Mouse (Mus musculus): ENCODE measurements around the gene Tnp2. TPM values are rescaled to one million over a fixed set of nuclear protein-coding genes. Genes with fewer than 3 reads are reported as not detected.
A peak's percentile ranks its signal among the peaks of the same experiment; 100 is the strongest.
"Not testable (repeated sequence)": the region's sequence is repeated elsewhere in the genome, so short reads cannot be mapped to it uniquely, and the experiment has no call there.

Gene Tnp2
- polyA plus RNA-seq, 1 experiment = not detected

DNA sequence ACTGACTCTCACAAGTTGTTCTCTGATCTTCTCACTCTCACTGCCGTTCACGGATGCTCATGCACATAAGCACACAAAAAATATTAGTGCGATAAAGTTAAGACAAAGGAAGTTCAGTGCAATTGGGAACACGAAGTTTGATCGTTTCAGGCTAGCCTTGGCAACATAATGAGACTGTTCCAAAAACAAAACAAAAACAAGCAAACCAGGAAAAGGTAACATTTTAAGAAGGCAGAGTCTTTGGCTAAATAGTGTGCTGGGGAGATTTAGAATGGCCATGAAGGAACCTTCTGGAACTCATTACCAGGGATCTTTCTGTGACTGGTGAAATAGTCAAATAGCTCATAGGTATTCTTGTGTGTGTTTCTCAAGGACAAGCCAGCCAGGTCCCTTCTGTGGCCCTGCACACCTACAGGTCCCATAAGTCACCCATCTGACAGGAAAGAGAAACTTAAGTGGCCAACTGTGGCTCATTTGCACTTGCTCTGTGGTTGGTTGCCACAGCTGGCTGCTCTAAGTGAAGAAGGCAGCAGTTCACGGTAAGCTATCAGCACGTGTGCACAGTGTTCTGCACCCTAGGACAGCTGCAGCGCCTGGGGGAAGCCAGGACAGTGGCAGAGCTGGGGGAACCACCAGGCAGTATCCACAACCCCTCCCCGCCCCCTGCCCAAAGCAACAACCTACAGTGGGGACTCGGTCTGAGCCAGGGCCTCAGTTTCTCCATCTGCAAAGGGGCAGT, 17.5 kb upstream of the Tnp2 start, which contains the start of gene Prm1:
TSS of gene Prm1 (minus strand) at position 51 of the 739 bp plus-strand sequence.
- TF ChIP-seq GATA1 (IDR thresholded peaks at IDR 0.05; ENCODE audit: low read length) (no peak), TAL1 (IDR thresholded peaks at IDR 0.05; ENCODE audit: low read length) (no peak)
- Histone ChIP-seq H3K4me3 (replicated peaks) (no peak within 1 kb of the TSS), H3K4me1 (ENCODE audit: control insufficient read depth) (peaks cover 1% of the 10 kb centered on the region; the same call in 1 of the 2 replicates), H3K9me3 (ENCODE audit: control insufficient read depth, low read length) (no peaks in the 10 kb centered on the region), H3K27me3 (ENCODE audit: control insufficient read depth) (peaks cover 3% of the 10 kb centered on the region), H3K36me3 (ENCODE audit: control insufficient read depth) (no peaks in the 10 kb centered on the region)

DNA sequence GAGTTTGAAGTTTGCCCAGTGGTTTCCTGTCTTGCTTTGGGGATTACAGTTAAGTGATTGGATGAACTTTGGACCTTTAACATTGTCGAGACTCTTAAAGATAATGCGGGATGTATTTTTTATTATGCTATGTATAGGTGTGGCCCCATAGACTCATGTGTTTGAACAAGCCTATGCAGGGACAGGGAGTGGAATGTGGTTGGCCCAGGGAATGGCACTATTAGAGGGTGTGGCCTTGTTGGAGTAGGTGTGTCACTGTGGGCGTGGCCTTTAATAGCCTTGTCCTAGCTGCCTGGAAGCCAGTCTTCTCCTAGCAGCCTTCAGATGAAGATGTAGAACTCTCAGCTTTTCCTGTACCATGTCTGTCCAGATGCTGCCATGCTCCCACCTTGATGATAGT, 14.0 kb upstream of the Tnp2 start:
- H3K27me3 ChIP-seq (ENCODE audit: control insufficient read depth); H3K9me3 ChIP-seq (ENCODE audit: control insufficient read depth, low read length); H3K36me3 ChIP-seq (ENCODE audit: control insufficient read depth); H3K4me3 ChIP-seq (replicated peaks); H3K4me1 ChIP-seq (ENCODE audit: control insufficient read depth): not testable (repeated sequence)

- H3K4me3 ChIP-seq (replicated peaks) = no peak within 1 kb of the TSS
- no peak for TF ChIP-seq TAL1 (IDR thresholded peaks at IDR 0.05; ENCODE audit: low read length)
- TF ChIP-seq GATA1 (IDR thresholded peaks at IDR 0.05; ENCODE audit: low read length) = no peak
- H3K36me3 ChIP-seq (ENCODE audit: control insufficient read depth) = no peaks in the 10 kb centered on the region
- H3K4me1 ChIP-seq (ENCODE audit: control insufficient read depth) = no peaks in the 10 kb centered on the region
- H3K9me3 ChIP-seq (ENCODE audit: control insufficient read depth, low read length) = no peaks in the 10 kb centered on the region
- peaks cover 26% of the 10 kb centered on the region for H3K27me3 ChIP-seq (ENCODE audit: control insufficient read depth)
Observed at GRCm38 (mm10) chr16:10796034-10796433, 7.6 kb upstream of the Tnp2 start, which contains the start of gene Prm2. Gene Prm2, minus strand, starts transcription at chr16:10796134.

DNA sequence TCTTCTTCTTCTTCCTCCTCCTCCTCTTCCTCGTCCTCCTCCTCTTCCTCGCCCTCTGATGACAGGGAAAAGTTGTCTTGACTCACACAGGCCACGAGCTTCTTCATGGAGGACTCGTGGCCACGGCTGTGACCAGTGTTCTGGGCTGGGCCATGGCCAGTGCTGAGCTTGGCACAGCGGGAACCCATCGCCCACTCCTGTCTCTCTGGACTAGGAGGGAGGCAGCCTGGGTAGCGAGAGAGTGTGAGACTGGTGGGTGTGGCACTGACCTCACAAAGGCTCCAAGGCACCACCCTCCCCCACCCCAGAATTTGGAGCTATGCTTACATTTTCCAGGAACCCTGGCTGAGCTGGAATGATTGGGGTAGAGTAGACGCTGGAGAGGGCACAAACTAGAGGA, 2.2 kb upstream of the Tnp2 start, which contains the start of gene Prm3:
TSS of gene Prm3 (minus strand) at position 213 of the 400 bp plus-strand sequence.
- Histone ChIP-seq H3K9me3 (ENCODE audit: control insufficient read depth, low read length) (no peaks in the 10 kb centered on the region), H3K27me3 (ENCODE audit: control insufficient read depth) (peaks cover 16% of the 10 kb centered on the region), H3K4me3 (replicated peaks) (no peak within 1 kb of the TSS), H3K4me1 (ENCODE audit: control insufficient read depth) (peaks cover 11% of the 10 kb centered on the region), H3K36me3 (ENCODE audit: control insufficient read depth) (no peaks in the 10 kb centered on the region)
- no peak for TF ChIP-seq GATA1 (IDR thresholded peaks at IDR 0.05; ENCODE audit: low read length)
- no peak for TF ChIP-seq TAL1 (IDR thresholded peaks at IDR 0.05; ENCODE audit: low read length)

DNA sequence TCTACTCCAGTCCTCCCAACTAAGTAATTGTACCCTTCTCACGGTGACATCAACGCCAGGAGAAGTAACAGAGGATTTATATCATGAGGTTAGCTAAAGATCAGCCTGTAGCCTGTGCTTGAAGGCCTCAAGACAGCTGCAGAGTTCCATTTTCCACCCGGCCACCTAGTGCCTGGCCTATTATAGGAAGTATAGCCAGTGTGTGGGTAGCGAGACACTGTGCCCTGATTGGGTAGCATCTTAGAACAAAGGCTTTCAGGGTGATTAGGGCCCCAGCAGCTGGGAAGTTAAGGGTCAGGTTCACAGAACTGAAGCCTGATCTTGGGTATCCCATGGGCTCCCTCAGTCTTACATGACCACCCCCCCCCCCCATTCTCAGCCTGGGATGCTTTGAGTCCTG, 406 bp upstream of the Tnp2 start:
- peaks cover 22% of the 10 kb centered on the region for H3K27me3 ChIP-seq (ENCODE audit: control insufficient read depth)

GRCm38 (mm10) chr16:10787548-10788058, 857 bp downstream of the Tnp2 start:
- peaks cover 26% of the 10 kb centered on the region for H3K4me1 ChIP-seq (ENCODE audit: control insufficient read depth)

More for the DNA sequence above, 406 bp upstream of the Tnp2 start:
- Histone ChIP-seq H3K4me3 (replicated peaks) (no peak overlapping the region), H3K9me3 (ENCODE audit: control insufficient read depth, low read length) (peaks cover 7% of the 10 kb centered on the region; the same call in 1 of the 2 replicates), H3K4me1 (ENCODE audit: control insufficient read depth) (peaks cover 26% of the 10 kb centered on the region), H3K36me3 (ENCODE audit: control insufficient read depth) (no peaks in the 10 kb centered on the region)
- no peak for TF ChIP-seq TAL1 (IDR thresholded peaks at IDR 0.05; ENCODE audit: low read length)
- TF ChIP-seq GATA1 (IDR thresholded peaks at IDR 0.05; ENCODE audit: low read length) = no peak

DNA sequence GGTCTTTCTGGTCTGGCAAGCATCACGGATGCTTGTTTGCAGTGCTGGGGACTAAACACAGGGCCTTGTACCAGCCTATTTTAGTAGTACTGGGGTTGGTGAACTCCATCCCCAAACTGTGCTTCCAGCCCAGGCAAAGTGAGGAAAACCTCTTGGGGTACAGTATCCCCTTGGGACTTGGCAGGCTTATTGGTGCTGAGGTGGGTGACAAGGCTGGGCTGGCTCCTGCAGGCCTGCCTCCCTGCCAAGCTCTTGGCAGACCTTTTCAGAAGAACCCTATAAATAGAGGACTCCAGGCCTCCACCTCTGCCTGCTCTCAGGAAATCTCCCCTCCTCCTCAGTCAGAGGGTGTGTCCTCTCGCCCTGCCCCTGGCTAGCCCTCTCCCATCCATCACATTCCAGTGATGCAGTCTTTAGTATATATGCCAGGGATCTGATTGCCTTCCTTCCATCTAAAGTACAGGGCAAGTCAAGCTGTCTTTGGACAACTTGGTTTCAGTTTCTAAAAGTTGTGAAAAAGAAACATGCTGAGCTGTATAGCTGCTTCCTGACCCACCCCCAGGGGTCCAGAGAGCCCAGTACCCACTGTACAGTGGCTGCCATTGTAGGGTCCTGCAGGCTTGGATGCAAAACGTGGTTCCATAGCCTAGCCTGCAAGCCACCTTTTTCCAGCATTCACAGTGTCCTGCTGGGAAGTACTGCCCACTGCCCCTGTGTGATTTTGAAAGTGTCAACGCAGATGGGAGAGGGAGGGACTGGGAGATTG, 1.5 kb downstream of the Tnp2 start:
- no peak for TF ChIP-seq GATA1 (IDR thresholded peaks at IDR 0.05; ENCODE audit: low read length)
- no peak for TF ChIP-seq TAL1 (IDR thresholded peaks at IDR 0.05; ENCODE audit: low read length)
- peaks cover 7% of the 10 kb centered on the region; the same call in 1 of the 2 replicates for H3K9me3 ChIP-seq (ENCODE audit: control insufficient read depth, low read length)
- peak overlapping the region; percentile 90 for H3K4me3 ChIP-seq (replicated peaks)
- H3K27me3 ChIP-seq (ENCODE audit: control insufficient read depth) = peaks cover 41% of the 10 kb centered on the region
- H3K4me1 ChIP-seq (ENCODE audit: control insufficient read depth) = peaks cover 26% of the 10 kb centered on the region
- H3K36me3 ChIP-seq (ENCODE audit: control insufficient read depth) = no peaks in the 10 kb centered on the region

More at GRCm38 (mm10) chr16:10787548-10788058, 857 bp downstream of the Tnp2 start:
- H3K27me3 ChIP-seq (ENCODE audit: control insufficient read depth) = peaks cover 34% of the 10 kb centered on the region
- peaks cover 7% of the 10 kb centered on the region; the same call in 1 of the 2 replicates for H3K9me3 ChIP-seq (ENCODE audit: control insufficient read depth, low read length)
- H3K36me3 ChIP-seq (ENCODE audit: control insufficient read depth) = no peaks in the 10 kb centered on the region
- H3K4me3 ChIP-seq (replicated peaks) = no peak overlapping the region
- TF ChIP-seq TAL1 (IDR thresholded peaks at IDR 0.05; ENCODE audit: low read length) (no peak), GATA1 (IDR thresholded peaks at IDR 0.05; ENCODE audit: low read length) (no peak)

- H3K4me1 ChIP-seq (ENCODE audit: control insufficient read depth) = peaks cover 26% of the 10 kb centered on the region
- no peak for TF ChIP-seq GATA1 (IDR thresholded peaks at IDR 0.05; ENCODE audit: low read length)
- TF ChIP-seq TAL1 (IDR thresholded peaks at IDR 0.05; ENCODE audit: low read length) = no peak
- H3K27me3 ChIP-seq (ENCODE audit: control insufficient read depth) = peaks cover 47% of the 10 kb centered on the region
- H3K9me3 ChIP-seq (ENCODE audit: control insufficient read depth, low read length) = peaks cover 7% of the 10 kb centered on the region; the same call in 1 of the 2 replicates
- peak overlapping the region; percentile 90 for H3K4me3 ChIP-seq (replicated peaks)
- no peaks in the 10 kb centered on the region for H3K36me3 ChIP-seq (ENCODE audit: control insufficient read depth)
Observed at GRCm38 (mm10) chr16:10786288-10786687, 2.2 kb downstream of the Tnp2 start.

Data from erythroblast, embryonic 14.5 days (primary cell).